Mouse (Mus musculus) layer of hippocampus, postnatal 10 days (tissue): ENCODE measurements around the gene Ykt6. TPM values are rescaled to one million over a fixed set of nuclear protein-coding genes. Genes with fewer than 3 reads are reported as not detected.

Experiments used
- DNase-seq, 2 experiments: peaks; one replicate each; pipeline ENCODE4 v3.0.0; 2021; ENCODE audit warnings: low spot score in 2 of 2
- total RNA-seq, 2 experiments: library from RNA; stranded (reverse); gene quantifications; 2 replicates each; pipeline ENCODE4 v1.2.3; 2021

The Ykt6 gene
- total RNA-seq, 2 experiments from 2014 or later, result 108 TPM

DNA sequence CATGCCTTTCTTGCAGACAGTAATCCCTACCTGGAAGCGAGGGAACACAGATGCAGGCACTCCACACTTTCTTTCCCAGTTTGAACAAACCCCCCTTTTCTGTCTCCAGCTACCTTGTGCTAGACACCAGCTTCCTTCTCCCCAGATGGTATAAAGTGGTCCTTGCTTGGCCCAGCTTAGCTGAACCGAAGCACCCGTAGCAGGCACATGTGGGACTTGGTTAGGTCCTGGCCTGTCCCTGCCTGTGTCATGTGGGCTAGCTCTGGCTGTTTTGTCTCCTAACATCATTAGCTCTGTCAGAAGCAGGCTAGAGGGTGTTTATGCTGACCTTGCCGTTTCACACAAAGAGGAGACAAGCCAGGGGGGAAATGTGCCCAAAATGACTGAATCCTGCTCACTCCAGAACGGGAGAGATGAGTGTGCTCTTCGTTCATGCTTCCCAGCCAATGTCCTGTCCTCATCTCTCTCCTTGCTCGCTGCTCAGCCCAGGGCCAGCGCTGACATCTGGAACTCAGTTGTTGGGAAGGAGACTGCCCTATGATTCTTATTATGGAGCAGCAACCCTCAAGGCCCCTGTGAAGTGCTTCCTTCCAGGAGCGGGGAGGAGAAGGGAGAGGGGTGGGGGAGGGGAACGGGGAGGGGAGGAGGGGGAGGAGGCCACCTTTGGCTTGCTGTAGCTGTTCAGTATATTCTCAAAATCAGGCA, 6.8 kb upstream of the Ykt6 start:
- DNase-seq, result no peak

GRCm38 (mm10) chr11:5949586-5950352, 5.7 kb upstream of the Ykt6 start, which contains the start of gene Gck:
Gene Gck, minus strand, starts transcription at chr11:5950081.
- DNase-seq, result no peak

- no peak for DNase-seq
These were observed 3.0 kb upstream of the Ykt6 start for GRCm38 (mm10) chr11:5952501-5952900.

- DNase-seq, result no peak
These were observed 2.2 kb upstream of the Ykt6 start for GRCm38 (mm10) chr11:5953130-5953765.

DNA sequence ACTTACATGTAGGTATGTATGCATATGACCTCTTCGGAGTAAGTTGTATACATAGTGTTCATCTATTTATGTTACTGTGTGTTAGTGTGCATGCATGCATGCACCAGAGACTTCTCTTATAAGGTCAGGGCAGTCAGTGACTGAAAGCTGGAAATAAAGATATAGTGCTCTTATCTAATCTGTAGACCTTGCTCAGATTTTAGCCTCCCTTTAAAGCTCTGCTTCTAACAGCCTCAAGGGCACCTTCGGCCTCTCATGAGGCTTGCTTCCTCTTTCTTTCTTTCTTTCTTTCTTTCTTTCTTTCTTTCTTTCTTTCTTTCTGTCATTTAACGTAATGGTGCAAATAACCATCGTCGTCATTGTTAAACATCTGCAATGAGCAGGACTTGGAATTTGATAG, 1.1 kb upstream of the Ykt6 start:
- DNase-seq, result no peak

- no peak for DNase-seq
These were observed 458 bp upstream of the Ykt6 start for GRCm38 (mm10) chr11:5954965-5955504.

GRCm38 (mm10) chr11:5960051-5960450, 4.6 kb downstream of the Ykt6 start:
- DNase-seq, result no peak

GRCm38 (mm10) chr11:5965865-5966264, 10.4 kb downstream of the Ykt6 start:
- DNase-seq, result peak in 1 of 2 experiments; percentile 46

- DNase-seq, result no peak
These were observed 11.3 kb downstream of the Ykt6 start for GRCm38 (mm10) chr11:5966751-5967150.

DNA sequence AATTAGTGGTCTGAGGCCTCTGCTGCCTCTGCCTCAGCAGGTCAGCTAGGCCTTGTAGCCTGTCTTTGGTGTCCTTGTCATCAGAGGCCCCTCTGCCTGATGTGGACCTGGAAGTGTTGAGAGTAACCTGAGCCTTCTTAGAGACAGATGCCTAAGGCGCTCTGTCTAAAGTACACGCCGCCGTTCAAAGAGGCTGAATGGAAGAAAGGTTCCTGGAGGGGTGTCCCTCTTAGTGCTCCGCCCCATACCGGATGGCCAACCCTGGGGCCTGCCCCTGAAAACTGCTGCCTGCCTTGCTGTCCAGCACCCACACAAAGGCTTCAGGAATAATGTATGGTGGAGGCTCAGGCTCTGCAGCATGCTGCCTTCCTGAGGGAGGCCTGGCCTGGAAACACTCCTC, 12.7 kb downstream of the Ykt6 start:
- no peak for DNase-seq

DNA sequence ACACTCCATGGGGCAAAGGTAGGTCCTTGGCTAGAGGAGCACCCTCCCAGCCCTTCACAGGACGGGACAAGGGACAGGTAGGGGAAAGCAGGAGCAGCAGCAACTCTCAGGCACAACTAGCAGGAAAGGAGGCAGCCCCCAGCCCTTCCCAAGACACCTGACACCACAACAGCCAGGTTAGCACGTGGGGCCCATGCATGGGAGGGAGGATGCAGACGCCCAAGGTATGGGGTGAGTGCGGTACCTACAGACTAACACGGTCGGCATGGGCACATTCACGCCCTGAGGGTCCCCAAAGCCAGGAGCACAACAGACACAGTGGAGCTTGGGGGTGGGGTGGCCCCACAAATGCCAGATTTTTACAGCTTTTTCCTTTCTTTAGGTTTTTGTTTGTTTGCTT, 15.7 kb downstream of the Ykt6 start:
- no peak for DNase-seq

DNA sequence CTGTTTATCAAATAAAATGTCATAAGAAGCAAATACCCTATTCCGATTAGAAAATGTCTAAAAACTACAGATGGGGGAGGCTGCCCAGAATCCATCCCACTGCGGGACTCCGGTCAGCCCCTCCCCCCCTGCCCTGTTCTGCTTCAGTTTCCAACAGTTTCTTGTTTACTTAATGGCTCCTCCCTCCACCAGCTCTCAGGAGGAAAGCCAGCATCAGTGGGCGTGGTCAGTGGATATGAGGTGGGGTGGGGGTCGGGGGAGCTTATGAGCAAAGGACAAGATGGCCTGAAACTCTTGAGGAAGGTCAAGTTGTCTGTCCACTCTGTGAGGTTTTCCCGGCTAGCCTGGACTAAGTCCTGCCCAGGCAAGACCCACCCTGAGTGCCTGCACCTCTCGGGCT, 17.7 kb downstream of the Ykt6 start:
- no peak for DNase-seq

GRCm38 (mm10) chr11:5974053-5974452, 18.6 kb downstream of the Ykt6 start:
- no peak for DNase-seq

- DNase-seq, result no peak
These were observed 19.6 kb downstream of the Ykt6 start for GRCm38 (mm10) chr11:5975068-5975467.

DNA sequence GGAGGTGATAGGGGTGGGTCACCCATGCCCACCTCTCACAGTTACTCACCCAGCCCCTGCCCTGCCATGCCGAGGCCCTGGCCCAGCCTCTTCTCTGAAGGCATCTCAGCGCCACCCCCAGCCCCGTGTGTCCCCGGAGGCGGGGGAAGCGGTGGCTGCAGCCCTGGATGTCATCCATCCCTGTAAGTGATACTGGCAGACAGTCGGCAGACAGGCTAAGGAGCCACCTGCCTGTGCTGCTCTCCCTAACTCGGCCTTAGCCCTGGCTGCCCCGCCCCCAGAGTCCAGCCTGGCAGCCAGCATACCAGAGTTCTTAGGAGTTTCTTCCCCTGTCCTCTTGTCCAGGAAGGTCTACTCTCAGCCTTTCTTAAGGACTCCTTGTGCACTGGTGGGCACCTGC, 20.6 kb downstream of the Ykt6 start:
- no peak for DNase-seq

DNA sequence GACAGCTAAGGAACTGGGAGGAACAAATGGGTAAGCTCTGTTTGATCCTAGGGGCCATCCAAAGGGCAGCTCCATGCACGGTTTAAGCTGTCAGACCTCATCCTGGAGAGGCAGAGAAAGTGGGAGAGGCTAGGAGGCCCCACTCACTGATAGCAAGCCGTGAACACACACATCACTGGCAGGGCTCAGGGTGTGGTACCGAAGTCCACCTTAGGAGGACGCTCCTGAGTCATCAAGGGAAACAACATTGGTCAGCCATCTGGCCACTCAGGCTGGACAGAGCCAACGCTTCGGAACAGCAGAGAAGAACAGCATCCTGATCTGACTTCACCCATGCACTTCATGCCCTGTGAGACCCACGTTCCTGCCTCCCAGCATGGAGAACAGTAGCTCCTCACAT, 23.6 kb downstream of the Ykt6 start:
- no peak for DNase-seq

GRCm38 (mm10) chr11:5980108-5980507, 24.6 kb downstream of the Ykt6 start:
- DNase-seq, result no peak

GRCm38 (mm10) chr11:5980561-5980960, 25.1 kb downstream of the Ykt6 start:
- DNase-seq, result no peak

- DNase-seq, result no peak
These were observed 25.8 kb downstream of the Ykt6 start for GRCm38 (mm10) chr11:5981323-5981722.

DNA sequence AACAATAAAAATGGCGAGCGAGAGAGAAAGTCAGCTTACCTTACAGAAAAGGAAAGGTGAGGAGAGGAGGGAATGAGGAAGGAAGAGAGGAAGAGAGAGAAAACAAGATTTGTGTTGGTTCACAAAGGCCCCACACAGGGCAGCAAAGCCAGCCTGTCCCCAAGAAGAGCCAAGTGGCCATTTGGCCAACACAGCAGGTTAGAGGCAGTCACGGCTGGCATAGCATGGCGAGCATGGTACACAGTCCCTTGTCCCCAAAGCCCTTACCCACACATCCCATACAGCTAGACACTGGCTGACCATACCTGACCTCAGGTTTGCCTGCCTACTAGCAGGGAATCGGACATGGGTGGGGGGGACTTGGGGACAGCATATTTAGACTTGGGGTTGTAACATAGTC, 28.1 kb downstream of the Ykt6 start:
- no peak for DNase-seq

- DNase-seq, result no peak
These were observed 32.6 kb downstream of the Ykt6 start for GRCm38 (mm10) chr11:5988126-5988525.
